Mouse (Mus musculus): ENCODE measurements at regions not wholly inside any gene's neighbourhood (a gene's known extent, or its start where the extent isn't known, plus 50 kb on each side); places are given as distances from the start of the nearest gene placed in this dataset.

DNA sequence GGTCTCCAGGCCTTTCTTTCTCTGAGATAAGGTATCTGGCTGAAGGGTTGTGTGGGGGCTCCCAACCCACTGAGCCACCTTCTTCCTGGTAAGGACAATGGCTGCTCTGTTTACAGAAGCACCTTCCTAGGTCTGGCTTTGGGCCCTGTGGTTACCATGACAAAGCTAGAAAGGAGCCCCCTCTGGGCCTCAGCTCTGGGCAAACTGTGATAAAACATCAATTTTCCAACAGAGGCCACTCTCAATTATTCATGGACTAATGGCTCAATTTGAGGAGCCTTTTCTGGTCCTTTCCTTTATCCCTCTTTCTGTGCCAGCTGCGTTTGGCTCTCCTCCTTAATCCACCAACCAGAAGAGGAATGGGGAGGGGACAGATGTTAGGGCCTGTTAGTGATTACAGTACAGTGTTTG lies 97.3 kb upstream of the Atp1a1 start:
- no peak for TF ChIP-seq CTCF (IDR thresholded peaks at IDR 0.05; ENCODE audit: low read depth)
- TF ChIP-seq EP300 (IDR thresholded peaks at IDR 0.05; ENCODE audit: low read depth): no peak

All from liver, postnatal 0 days (tissue).